Mouse (Mus musculus) c-Kit-negative CD71-positive TER-119-positive erythroid progenitor cells, embryonic 14.5 days (primary cell): ENCODE results near the gene Pdzk1.

Source experiments
- DNase-seq: peaks from one replicate; pipeline ENCODE4 v3.0.0-alpha.2; 2013; ENCODE audit warnings: low read depth, low spot score

The Pdzk1 gene

GRCm38 (mm10) chr3:96881557-96881956 is 52.5 kb downstream of the Pdzk1 start:
- no peak for DNase-seq

GRCm38 (mm10) chr3:96882061-96882849 is 53.2 kb downstream of the Pdzk1 start:
- DNase-seq = no peak

- DNase-seq = no peak
Observed at GRCm38 (mm10) chr3:96883690-96884089, 54.6 kb downstream of the Pdzk1 start.

GRCm38 (mm10) chr3:96902336-96902999 is 73.4 kb downstream of the Pdzk1 start:
- DNase-seq = no peak

- peak; percentile 11 for DNase-seq
Observed at GRCm38 (mm10) chr3:96904393-96904792, 75.3 kb downstream of the Pdzk1 start, which contains the start of gene Gja5. TSS of gene Gja5 (plus strand) at chr3:96904693.

- DNase-seq = peak; percentile 86
Observed at GRCm38 (mm10) chr3:96904851-96905541, 75.9 kb downstream of the Pdzk1 start, which contains the start of gene Gpr89. TSS of gene Gpr89 (minus strand) at chr3:96905346.

- no peak for DNase-seq
Observed at GRCm38 (mm10) chr3:96905592-96905991, 76.5 kb downstream of the Pdzk1 start.
